Mouse (Mus musculus) c-Kit-positive CD71-negative TER-119-negative erythroid progenitor cells, embryonic 14.5 days (primary cell): Measurements from ENCODE around the gene Gc.

Source experiments
- DNase-seq: peaks from one replicate; pipeline ENCODE4 v3.0.0-alpha.2; 2013; ENCODE audit warnings: low read depth

Gene Gc

GRCm38 (mm10) chr5:89457554-89458062 lies at the start of gene Gc:
Gene Gc (minus strand): TSS chr5:89457898.
- DNase-seq: no peak

- DNase-seq: peak; percentile 2
These were observed 42.5 kb upstream of the Gc start for GRCm38 (mm10) chr5:89500182-89500581.

- no peak for DNase-seq
These were observed 34.9 kb upstream of the Gc start for GRCm38 (mm10) chr5:89492560-89492959.

GRCm38 (mm10) chr5:89470483-89470882 lies 12.8 kb upstream of the Gc start:
- no peak for DNase-seq

GRCm38 (mm10) chr5:89467886-89468285 lies 10.2 kb upstream of the Gc start:
- DNase-seq: no peak

GRCm38 (mm10) chr5:89467045-89467444 lies 9.3 kb upstream of the Gc start:
- DNase-seq: no peak

- DNase-seq: no peak
These were observed 8.6 kb upstream of the Gc start for GRCm38 (mm10) chr5:89466275-89466674.

- DNase-seq: no peak
These were observed 4.1 kb upstream of the Gc start for GRCm38 (mm10) chr5:89461817-89462216.

- DNase-seq: no peak
These were observed 1.9 kb upstream of the Gc start for GRCm38 (mm10) chr5:89459591-89459990.

- no peak for DNase-seq
These were observed 1.3 kb upstream of the Gc start for GRCm38 (mm10) chr5:89458987-89459386.

GRCm38 (mm10) chr5:89455526-89455925 lies 2.2 kb downstream of the Gc start:
- DNase-seq: peak; percentile 16

- no peak for DNase-seq
These were observed 6.9 kb downstream of the Gc start for GRCm38 (mm10) chr5:89450798-89451197.

- DNase-seq: no peak
These were observed 8.4 kb downstream of the Gc start for GRCm38 (mm10) chr5:89449325-89449724.

GRCm38 (mm10) chr5:89447978-89448377 lies 9.7 kb downstream of the Gc start:
- DNase-seq: no peak

- DNase-seq: no peak
These were observed 13.3 kb downstream of the Gc start for GRCm38 (mm10) chr5:89444360-89444759.

GRCm38 (mm10) chr5:89411536-89411935 lies 46.2 kb downstream of the Gc start:
- DNase-seq: no peak

GRCm38 (mm10) chr5:89407376-89408082 lies 50.2 kb downstream of the Gc start:
- no peak for DNase-seq

GRCm38 (mm10) chr5:89405132-89405531 lies 52.6 kb downstream of the Gc start:
- DNase-seq: no peak

- DNase-seq: no peak
These were observed 67.3 kb downstream of the Gc start for GRCm38 (mm10) chr5:89390405-89390804.

- DNase-seq: peak; percentile 1
These were observed 73.5 kb downstream of the Gc start for GRCm38 (mm10) chr5:89384204-89384603.

GRCm38 (mm10) chr5:89381340-89381739 lies 76.4 kb downstream of the Gc start:
- DNase-seq: no peak

- no peak for DNase-seq
These were observed 87.6 kb downstream of the Gc start for GRCm38 (mm10) chr5:89370140-89370539.

- no peak for DNase-seq
These were observed 89.5 kb downstream of the Gc start for GRCm38 (mm10) chr5:89368045-89368743.
